In the genomic region with DNA sequence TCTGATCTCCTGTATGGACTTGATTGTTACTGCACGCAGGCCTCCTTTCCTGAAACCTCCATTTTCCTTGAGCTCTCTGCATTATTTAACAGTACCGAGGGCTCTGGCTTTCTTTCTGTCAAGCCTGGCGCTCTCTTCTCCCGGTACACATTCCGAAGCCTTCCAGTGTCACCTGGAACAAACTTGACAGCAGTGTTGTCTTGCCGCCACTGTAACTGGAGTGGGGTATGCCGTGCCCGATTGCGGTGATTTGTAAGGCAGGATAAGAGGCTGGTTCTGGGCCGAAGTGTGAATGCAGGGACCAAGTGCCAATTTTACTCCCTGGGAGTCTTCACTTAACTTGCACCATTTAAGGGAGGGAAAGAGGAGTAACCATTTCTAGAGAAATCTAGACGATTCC, we compare ENCODE assay signal across 17 mouse cellular contexts.
DNase-seq lines count a peak whose midpoint lies in the region; ATAC-seq and TF ChIP-seq lines count a peak whose summit lies in the region.
"Had no signal": no experiment of that assay in that cellular context is flagged by ENCODE, and none has a peak within 500 bp of the region (broad histone marks: within the 10 kb centered on the region; RNA-seq: fewer than 3 reads in every experiment).

No protein-coding gene starts in this region.

- TF ChIP-seq EP300 in liver, postnatal 0 days (IDR thresholded peaks at IDR 0.05; ENCODE audit: low read depth): no peak

- no peak for TF ChIP-seq POLR2A in liver, adult 2 months (IDR thresholded peaks at IDR 0.05; ENCODE audit: extremely low read depth, insufficient read depth, low read length)

- WGBS in heart, embryonic 11.5 days (ENCODE audit: insufficient replicate concordance): 27% methylated on average over 11 of the region's 11 CpGs
- 85% methylated on average over 11 of the region's 11 CpGs for WGBS in liver, adult 2 months
- 78% methylated on average over 11 of the region's 11 CpGs for WGBS in liver, postnatal 0 days (ENCODE audit: insufficient replicate concordance)
- WGBS in embryonic facial prominence, embryonic 12.5 days: 61% methylated on average over 11 of the region's 11 CpGs
- WGBS in limb, embryonic 13.5 days: 53% methylated on average over 11 of the region's 11 CpGs
- WGBS in forebrain, postnatal 0 days: 62% methylated on average over 11 of the region's 11 CpGs

- H3K4me3 ChIP-seq in heart, embryonic 11.5 days (ENCODE audit: low read depth, low read length): no peak overlapping the region
- no peak overlapping the region for H3K4me3 ChIP-seq in liver, adult 2 months (ENCODE audit: insufficient read depth, low read depth, low read length)
- H3K4me3 ChIP-seq in liver, postnatal 0 days (ENCODE audit: low read depth, low read length): no peak overlapping the region
- no peak overlapping the region for H3K4me3 ChIP-seq in embryonic facial prominence, embryonic 12.5 days
- no peak overlapping the region for H3K4me3 ChIP-seq in limb, embryonic 13.5 days
- H3K4me3 ChIP-seq in forebrain, postnatal 0 days (ENCODE audit: low read depth, low read length): no peak overlapping the region
- H3K4me3 ChIP-seq: forebrain, embryonic 15.5 days; hindbrain, embryonic 13.5 days; liver, embryonic 15.5 days; myocyte had no signal

- DNase-seq in heart, postnatal 14 days: no peak
- no peak for DNase-seq in liver, adult 2 months (ENCODE audit: extremely low read depth, low read depth, low spot score)
- DNase-seq in liver, postnatal 0 days: no peak
- no peak for DNase-seq in forebrain, postnatal 0 days
- no peak for DNase-seq in urinary bladder, postnatal 25 days (ENCODE audit: low spot score)
- DNase-seq: adrenal gland, adult 2 months; cerebellum, postnatal 25 days; gastrocnemius, postnatal 14 days; kidney, adult 8-10 months; thymus, adult 18-20 months had no signal

- peaks cover 46% of the 10 kb centered on the region for H3K4me1 ChIP-seq in heart, embryonic 11.5 days (ENCODE audit: control insufficient read depth, insufficient read depth, low read length)
- peaks cover 14% of the 10 kb centered on the region for H3K4me1 ChIP-seq in liver, adult 2 months (ENCODE audit: control insufficient read depth, insufficient read depth, low read length)
- H3K4me1 ChIP-seq in liver, postnatal 0 days (ENCODE audit: insufficient read depth): peaks cover 4% of the 10 kb centered on the region; the same call in 1 of the 2 replicates
- peaks cover 49% of the 10 kb centered on the region for H3K4me1 ChIP-seq in embryonic facial prominence, embryonic 12.5 days
- H3K4me1 ChIP-seq in limb, embryonic 13.5 days: peaks cover 46% of the 10 kb centered on the region
- H3K4me1 ChIP-seq in forebrain, postnatal 0 days (ENCODE audit: insufficient read depth): peaks cover 8% of the 10 kb centered on the region; the same call in 1 of the 2 replicates

- ATAC-seq in heart, embryonic 11.5 days (replicated peaks; ENCODE audit: insufficient number of reproducible peaks, low FRiP score, low TSS enrichment): no peak
- ATAC-seq in liver, postnatal 0 days: no peak
- no peak for ATAC-seq in embryonic facial prominence, embryonic 12.5 days (ENCODE audit: insufficient number of reproducible peaks, insufficient read depth, low FRiP score, low TSS enrichment)
- ATAC-seq in limb, embryonic 13.5 days (ENCODE audit: low FRiP score, low read depth): no peak
- no peak for ATAC-seq in forebrain, postnatal 0 days
- ATAC-seq: forebrain, embryonic 15.5 days had no signal

- peak overlapping the region; percentile 63 for H3K27ac ChIP-seq in heart, embryonic 11.5 days (ENCODE audit: low read depth, low read length)
- H3K27ac ChIP-seq in liver, adult 2 months (replicated peaks; ENCODE audit: insufficient read depth, low read depth, low read length): peak overlapping the region; percentile 7; the same call in 1 of the 2 replicates
- no peak overlapping the region for H3K27ac ChIP-seq in liver, postnatal 0 days (ENCODE audit: low read depth)
- H3K27ac ChIP-seq in embryonic facial prominence, embryonic 12.5 days: peak overlapping the region; percentile 90
- H3K27ac ChIP-seq in limb, embryonic 13.5 days: peak overlapping the region; percentile 86
- no peak overlapping the region for H3K27ac ChIP-seq in forebrain, postnatal 0 days (ENCODE audit: low read depth, low read length)
- H3K27ac ChIP-seq: forebrain, embryonic 15.5 days; hindbrain, embryonic 13.5 days; liver, embryonic 15.5 days had no signal

- H3K4me2 ChIP-seq in heart, embryonic 11.5 days: peak overlapping the region; percentile 15; the same call in 1 of the 2 replicates
- no peak overlapping the region for H3K4me2 ChIP-seq in liver, postnatal 0 days (ENCODE audit: low read depth, low read length)
- no peak overlapping the region for H3K4me2 ChIP-seq in embryonic facial prominence, embryonic 12.5 days (replicated peaks)
- 0 out of 2 replicates have a peak overlapping the region, but pooled peaks have one; percentile 14 for H3K4me2 ChIP-seq in limb, embryonic 13.5 days (replicated peaks)
- H3K4me2 ChIP-seq in forebrain, postnatal 0 days (ENCODE audit: low read depth): no peak overlapping the region
- H3K4me2 ChIP-seq: forebrain, embryonic 15.5 days; hindbrain, embryonic 13.5 days; liver, embryonic 15.5 days had no signal

- H3K9me3 ChIP-seq in heart, embryonic 11.5 days (replicated peaks; ENCODE audit: control insufficient read depth, low read length): no peaks in the 10 kb centered on the region
- no peaks in the 10 kb centered on the region for H3K9me3 ChIP-seq in liver, postnatal 0 days (ENCODE audit: low read length)
- no peaks in the 10 kb centered on the region for H3K9me3 ChIP-seq in embryonic facial prominence, embryonic 12.5 days
- no peaks in the 10 kb centered on the region for H3K9me3 ChIP-seq in limb, embryonic 13.5 days
- no peaks in the 10 kb centered on the region for H3K9me3 ChIP-seq in forebrain, postnatal 0 days (ENCODE audit: low read length)
- H3K9me3 ChIP-seq: forebrain, embryonic 15.5 days; hindbrain, embryonic 13.5 days; liver, embryonic 15.5 days had no signal

- TF ChIP-seq CTCF in liver, adult 2 months (IDR thresholded peaks at IDR 0.05; ENCODE audit: low read depth, low read length): no peak
- no peak for TF ChIP-seq CTCF in liver, postnatal 0 days (IDR thresholded peaks at IDR 0.05; ENCODE audit: low read depth)
- TF ChIP-seq CTCF in forebrain, postnatal 0 days (IDR thresholded peaks at IDR 0.05; ENCODE audit: low read depth): no peak

- 0 out of 2 replicates have a peak, but pooled peaks cover 2% of the 10 kb centered on the region for H3K36me3 ChIP-seq in heart, embryonic 11.5 days (ENCODE audit: control insufficient read depth, insufficient read depth, low read length)
- no peaks in the 10 kb centered on the region for H3K36me3 ChIP-seq in liver, adult 2 months (ENCODE audit: control insufficient read depth, insufficient read depth, low read length)
- 0 out of 2 replicates have a peak, but pooled peaks cover 3% of the 10 kb centered on the region for H3K36me3 ChIP-seq in liver, postnatal 0 days (replicated peaks; ENCODE audit: insufficient read depth, low read length)
- peaks cover 2% of the 10 kb centered on the region; the same call in 1 of the 2 replicates for H3K36me3 ChIP-seq in embryonic facial prominence, embryonic 12.5 days
- peaks cover 20% of the 10 kb centered on the region for H3K36me3 ChIP-seq in limb, embryonic 13.5 days
- no peaks in the 10 kb centered on the region for H3K36me3 ChIP-seq in forebrain, postnatal 0 days (ENCODE audit: insufficient read depth)
- H3K36me3 ChIP-seq: forebrain, embryonic 15.5 days; hindbrain, embryonic 13.5 days; liver, embryonic 15.5 days had no signal

- no peak overlapping the region; the same call in 1 of the 2 replicates for H3K9ac ChIP-seq in heart, embryonic 11.5 days (ENCODE audit: low read depth, low read length)
- no peak overlapping the region for H3K9ac ChIP-seq in liver, adult 2 months (ENCODE audit: low read depth, low read length)
- no peak overlapping the region for H3K9ac ChIP-seq in liver, postnatal 0 days (replicated peaks)
- no peak overlapping the region for H3K9ac ChIP-seq in embryonic facial prominence, embryonic 12.5 days
- no peak overlapping the region; the same call in 1 of the 2 replicates for H3K9ac ChIP-seq in limb, embryonic 13.5 days
- no peak overlapping the region for H3K9ac ChIP-seq in forebrain, postnatal 0 days
- H3K9ac ChIP-seq: forebrain, embryonic 15.5 days; hindbrain, embryonic 13.5 days; liver, embryonic 15.5 days had no signal

- no peaks in the 10 kb centered on the region for H3K27me3 ChIP-seq in heart, embryonic 11.5 days (ENCODE audit: control insufficient read depth, insufficient read depth, low read length)
- H3K27me3 ChIP-seq in liver, adult 2 months (ENCODE audit: control insufficient read depth, insufficient read depth, low read length): no peaks in the 10 kb centered on the region
- H3K27me3 ChIP-seq in liver, postnatal 0 days (ENCODE audit: insufficient read depth, low read length): no peaks in the 10 kb centered on the region
- H3K27me3 ChIP-seq in embryonic facial prominence, embryonic 12.5 days: no peaks in the 10 kb centered on the region
- H3K27me3 ChIP-seq in limb, embryonic 13.5 days: no peaks in the 10 kb centered on the region
- no peaks in the 10 kb centered on the region for H3K27me3 ChIP-seq in forebrain, postnatal 0 days (ENCODE audit: insufficient read depth, low read length)
- H3K27me3 ChIP-seq: forebrain, embryonic 15.5 days; liver, embryonic 15.5 days had no signal

- intact Hi-C loops in heart, postnatal 14 days (cut with DNase I): no loop called here

- H3K79me2 ChIP-seq in liver, adult 2 months (ENCODE audit: control insufficient read depth, insufficient read depth, low read length): peaks cover 41% of the 10 kb centered on the region; the same call in 1 of the 2 replicates

Comparison
In these comparisons a context has a peak if more than half of its experiments do, and no peak if none do; other contexts are left out.
1. H3K27ac ChIP-seq: peak in heart, embryonic 11.5 days (single experiment), liver, adult 2 months (single experiment), embryonic facial prominence, embryonic 12.5 days (single experiment) and limb, embryonic 13.5 days (single experiment); none in liver, postnatal 0 days (single experiment) and forebrain, postnatal 0 days (single experiment).
2. H3K4me2 ChIP-seq: peak in heart, embryonic 11.5 days (single experiment) and limb, embryonic 13.5 days (single experiment); none in liver, postnatal 0 days (single experiment), embryonic facial prominence, embryonic 12.5 days (single experiment) and forebrain, postnatal 0 days (single experiment).